Mouse (Mus musculus) frontal cortex, adult (tissue): ENCODE data around the gene Epha1.

Experiments
- ATAC-seq: cut with Nextera tagmentation; 2 replicates; pipeline ENCODE4 v1.9.2; 2017; ENCODE audit warnings: mild to moderate bottlenecking, moderate library complexity, mixed read lengths; ENCODE audit not compliant: low TSS enrichment

Epha1 gene

DNA sequence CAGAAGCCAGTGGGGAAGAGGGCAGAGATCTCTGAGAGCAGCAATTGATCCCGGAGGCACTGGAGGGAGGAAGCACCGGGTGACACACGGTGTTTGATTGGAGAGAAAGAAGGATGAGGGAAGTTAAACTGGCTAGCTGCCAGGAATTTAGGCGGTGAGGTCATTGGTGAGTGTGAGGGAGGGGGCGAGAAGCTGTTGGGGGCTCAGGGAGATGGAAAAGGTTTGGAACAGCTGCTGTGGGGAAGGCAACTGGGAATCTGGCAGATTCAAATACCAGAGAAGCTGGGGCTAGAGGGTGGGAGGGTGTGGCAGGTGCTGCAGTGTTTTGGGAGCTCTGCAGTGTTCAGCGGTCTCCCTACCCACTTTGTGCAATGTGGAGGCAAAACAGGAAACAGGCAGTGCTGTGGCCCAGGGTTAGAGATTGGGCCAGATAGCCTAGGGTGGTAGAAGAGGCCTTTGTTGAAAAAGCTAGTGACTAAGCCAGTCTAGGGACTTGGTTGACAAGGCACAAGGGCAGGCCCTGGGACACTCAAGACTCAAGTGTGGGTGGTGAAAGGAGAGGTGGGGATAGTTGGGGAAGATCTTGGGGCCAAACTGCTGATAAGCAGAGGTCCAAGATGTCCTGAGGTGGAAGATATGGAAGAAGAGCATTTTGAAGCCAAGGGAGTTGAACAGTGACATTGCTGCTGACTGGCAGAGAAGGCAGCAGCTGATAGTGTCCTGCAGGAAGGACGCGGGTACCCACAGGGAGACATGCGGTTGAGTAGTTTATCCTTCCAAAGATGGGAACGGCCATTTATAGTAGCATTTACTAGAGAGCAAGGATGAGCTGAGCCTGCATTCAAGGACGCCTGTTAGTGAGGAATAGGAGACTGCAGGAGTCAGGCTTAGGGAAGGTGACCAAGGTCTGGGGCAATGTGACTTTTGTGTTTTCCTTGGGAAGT is 18.7 kb downstream of the Epha1 start:
- ATAC-seq = peak; percentile 14

DNA sequence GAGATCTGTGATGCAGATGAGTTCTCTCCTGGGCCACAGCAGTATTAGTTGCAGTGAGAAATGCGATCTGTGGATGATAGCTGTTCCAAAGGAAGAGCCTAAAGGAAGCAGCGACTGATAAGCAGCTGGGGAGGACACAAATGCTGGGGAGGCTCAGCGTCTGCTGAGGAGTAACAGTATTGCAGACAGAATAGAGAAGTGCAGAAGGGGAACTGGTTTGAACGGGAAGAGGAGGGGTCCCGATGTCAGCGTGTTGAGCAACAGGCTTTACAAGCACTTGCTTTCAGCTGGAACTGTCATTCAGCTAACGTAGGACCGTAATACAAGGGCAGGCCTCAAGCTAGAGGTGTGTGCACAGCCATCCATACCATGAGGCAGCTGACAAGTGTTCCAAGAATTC is 19.9 kb downstream of the Epha1 start:
- no peak for ATAC-seq

DNA sequence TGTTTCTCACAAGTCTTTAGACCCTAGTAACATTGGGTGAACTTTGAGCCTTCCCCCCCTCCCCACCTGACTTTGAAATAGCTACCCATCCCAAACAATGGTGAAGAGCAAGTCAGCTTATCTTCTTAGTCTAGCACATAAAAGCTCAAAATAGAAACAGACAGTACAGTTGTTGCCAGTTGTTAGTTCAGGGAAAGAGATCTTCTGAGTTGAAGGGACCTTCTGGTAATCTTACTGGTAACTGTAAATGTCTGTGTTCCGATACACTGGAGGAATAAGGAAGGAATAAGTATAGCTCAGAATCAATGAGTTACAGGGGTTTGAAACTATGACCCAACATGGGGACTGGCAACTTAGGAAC is 20.6 kb downstream of the Epha1 start:
- no peak for ATAC-seq

DNA sequence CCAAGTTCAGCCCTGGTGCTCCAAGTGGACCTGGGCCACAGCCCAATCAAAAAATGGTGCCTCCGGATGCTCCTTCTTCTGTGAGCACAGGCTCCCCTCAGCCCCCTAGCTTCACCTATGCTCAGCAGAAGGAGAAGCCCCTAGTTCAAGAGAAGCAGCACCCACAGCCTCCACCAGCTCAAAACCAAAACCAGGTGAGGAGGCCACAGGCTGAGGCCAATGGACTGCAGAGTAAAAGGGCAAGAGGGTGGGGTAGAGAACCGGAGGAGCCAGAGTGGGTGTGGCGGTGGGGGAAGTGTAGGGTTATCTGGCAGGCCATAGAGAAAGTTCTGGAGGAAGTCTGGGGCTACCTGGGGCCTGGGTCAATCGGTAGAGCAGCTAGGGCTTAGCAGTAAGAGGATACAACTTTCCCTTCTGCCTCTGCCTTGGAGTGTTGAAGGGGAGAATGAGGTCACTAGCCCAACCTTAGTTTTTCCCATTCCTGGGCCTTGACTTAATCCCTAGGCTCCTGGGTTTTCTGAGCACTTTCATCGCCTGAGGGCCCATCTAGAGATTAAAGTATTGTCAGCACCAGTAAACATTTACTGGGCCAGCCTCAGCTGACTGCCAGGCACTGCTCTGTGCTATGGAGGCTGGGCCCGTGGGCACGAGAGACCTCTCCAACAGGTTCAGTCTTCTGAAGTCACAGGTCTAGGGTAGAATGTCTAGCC is 21.1 kb downstream of the Epha1 start:
- no peak for ATAC-seq

DNA sequence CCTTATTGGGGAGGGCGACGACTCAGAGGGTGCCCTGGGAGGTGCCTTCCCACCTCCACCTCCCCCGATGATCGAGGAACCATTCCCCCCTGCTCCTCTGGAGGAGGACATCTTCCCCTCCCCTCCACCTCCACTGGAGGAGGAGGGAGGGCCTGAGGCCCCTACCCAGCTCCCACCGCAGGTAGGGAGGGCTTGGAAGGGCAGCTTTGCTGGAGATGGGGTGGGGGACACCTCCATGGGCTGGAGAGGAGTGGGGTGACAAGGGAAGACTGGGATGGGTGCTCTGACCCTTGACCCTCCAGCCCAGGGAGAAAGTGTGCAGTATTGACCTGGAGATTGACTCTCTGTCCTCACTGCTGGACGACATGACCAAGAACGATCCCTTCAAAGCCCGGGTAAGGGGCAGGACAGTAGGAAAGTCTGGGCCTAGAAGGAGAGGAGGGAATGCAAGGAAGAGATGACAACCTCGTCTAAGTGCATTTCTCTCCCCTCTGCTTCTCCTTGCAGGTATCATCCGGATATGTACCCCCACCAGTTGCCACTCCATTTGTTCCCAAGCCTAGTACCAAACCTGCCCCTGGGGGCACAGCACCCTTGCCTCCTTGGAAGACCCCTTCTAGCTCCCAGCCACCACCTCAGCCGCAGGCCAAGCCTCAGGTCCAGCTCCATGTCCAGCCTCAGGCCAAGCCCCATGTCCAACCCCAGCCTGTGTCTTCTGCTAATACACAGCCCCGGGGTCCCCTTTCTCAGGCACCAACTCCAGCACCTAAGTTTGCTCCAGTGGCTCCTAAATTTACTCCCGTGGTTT is 21.9 kb downstream of the Epha1 start:
- no peak for ATAC-seq

DNA sequence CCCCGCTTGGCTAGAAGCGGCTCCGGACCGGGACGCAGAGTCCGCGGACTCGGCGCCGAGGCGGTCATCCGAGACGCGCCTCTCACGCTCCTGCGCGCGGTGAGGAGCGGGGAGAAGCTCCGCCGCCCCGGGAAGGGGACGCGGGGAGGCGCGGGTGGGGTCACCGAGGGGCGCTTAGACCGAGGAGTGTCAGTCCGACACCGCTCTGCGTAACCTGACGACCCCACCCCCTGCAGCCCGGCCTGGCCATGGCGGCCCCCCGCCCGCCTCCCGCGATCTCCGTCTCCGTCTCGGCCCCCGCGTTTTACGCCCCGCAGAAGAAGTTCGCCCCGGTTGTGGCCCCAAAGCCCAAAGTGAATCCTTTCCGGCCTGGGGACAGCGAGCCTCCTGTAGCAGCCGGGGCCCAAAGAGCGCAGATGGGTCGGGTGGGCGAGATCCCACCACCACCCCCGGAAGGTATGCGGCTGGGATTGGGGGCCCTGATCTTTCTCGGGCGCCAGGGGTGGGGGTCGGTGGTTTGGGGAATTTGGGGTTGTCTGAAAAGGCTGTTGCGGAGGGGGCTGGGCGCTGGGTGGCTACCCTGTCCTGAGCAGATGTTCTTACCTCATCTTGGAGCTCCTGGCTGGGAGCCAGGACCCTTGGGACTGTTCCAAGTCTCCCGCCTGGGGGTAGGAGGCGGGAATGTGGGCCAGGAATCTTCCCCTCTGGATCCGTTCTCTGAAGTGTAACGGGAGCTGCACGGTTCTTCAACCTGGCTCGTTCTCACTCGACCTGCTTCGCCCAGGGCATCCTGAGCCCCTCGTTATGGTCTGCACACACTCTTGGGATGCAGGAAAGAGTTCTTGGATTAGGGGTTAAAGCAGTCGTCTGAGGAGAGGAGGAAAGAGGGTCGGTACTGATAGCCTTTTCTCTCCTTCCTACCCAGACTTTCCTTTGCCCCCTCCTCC is 22.8 kb downstream of the Epha1 start:
- no peak for ATAC-seq

DNA sequence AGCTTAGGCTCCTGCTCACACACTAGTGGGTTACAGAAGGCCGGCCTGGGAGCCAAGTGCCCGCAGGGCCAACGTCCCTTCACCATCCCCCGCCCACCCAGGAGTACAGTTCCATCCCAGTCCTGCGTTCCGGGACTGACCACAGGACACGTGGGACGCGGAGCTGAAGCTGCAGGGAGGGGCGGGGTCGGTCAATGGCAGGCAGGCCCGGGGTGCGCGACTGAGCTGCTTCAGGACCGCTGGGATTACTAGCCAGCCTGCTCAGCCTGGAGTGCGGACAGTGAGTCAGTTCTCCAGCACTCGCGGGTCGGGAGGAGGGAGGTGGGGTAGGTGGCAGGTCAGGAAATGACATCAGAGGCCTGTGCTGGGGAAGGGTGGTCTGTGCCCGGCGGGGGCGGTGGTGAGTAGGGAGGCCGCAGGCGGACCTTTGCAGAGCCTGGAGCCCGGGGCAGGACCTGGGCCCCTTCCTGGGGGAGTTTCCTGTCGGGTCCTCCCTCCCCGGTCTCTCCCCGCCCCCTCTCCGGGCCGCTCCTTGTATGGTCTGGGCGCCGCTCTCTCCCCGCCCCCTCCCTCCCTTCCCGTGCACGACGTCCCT is 23.5 kb downstream of the Epha1 start, which contains the start of gene Zyx:
Gene Zyx, plus strand, starts transcription at position 205 of the 595 bp plus-strand sequence.
- ATAC-seq = peak; percentile 62

DNA sequence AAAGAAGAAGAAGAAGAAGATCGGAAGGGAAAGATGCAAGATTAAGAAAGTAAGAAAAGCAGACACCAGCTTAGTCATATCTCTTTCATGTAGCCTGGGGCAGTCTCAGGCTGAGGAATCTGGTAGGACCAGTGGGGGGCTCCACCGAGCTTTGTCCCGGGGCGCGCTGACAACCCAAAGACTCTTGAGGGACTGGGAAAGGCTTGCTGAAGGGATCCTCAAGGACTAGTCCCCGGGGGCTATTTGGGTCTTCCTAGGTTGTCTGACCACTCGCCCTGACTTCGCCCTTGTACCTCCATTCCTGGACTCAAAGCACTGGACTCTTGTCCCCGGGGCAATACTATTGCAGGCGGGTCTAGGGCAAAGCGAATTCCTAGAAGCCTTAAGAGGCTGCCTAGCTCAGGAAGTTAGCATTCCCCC is 24.1 kb downstream of the Epha1 start:
- ATAC-seq = peak; percentile 63

DNA sequence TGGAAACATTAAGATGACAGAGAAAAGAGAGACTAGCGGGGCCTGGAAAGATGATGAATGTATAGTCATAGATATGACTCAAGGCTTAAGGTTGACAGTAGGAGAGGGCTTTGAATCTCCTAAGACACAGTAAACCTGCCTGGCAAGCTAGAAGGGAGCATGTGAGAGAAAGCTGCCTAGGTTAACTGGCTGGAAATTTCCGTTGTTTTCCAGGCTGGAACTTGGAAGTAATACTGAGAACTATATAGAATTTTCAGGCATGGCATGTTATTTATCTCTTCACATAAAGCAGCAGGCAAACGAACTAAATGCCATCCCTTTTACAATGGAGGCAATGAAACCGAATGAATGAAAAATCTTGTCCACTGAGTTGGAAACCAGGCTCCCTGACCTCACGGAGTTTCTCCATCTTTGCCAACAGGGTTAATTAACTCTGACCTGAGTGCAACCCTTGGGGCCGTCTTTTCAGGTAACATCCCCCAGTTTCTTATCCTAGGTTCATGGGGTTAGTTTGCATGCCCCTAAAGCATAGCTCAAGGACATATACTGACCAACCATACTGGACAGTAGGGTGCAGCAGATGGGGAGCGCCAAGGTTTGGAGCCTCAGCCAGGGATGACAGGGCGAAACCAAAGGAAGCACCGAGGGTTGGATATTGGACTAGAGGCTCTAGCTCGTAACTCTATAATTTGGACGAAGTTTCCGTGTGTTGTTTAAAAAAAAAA is 24.6 kb downstream of the Epha1 start:
- no peak for ATAC-seq

DNA sequence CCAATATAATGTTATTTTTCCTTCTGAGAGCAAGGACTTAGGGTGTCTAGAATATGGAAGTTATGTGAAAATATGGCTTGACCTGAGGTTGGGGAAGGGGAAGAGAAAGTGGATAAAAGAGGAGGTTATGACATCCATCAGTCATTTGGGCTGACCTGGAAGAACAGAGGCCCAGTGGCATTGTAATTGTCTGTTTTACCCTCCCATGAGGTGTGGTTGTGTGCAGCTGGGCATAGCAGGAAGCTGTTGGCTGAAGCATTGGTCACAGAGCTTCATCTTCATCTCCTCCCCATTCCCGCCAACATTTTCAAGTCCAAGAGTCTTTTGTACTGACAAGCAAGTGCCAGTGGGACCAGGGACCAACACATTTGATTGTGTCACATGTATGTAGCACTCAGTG is 28.8 kb downstream of the Epha1 start:
- no peak for ATAC-seq

DNA sequence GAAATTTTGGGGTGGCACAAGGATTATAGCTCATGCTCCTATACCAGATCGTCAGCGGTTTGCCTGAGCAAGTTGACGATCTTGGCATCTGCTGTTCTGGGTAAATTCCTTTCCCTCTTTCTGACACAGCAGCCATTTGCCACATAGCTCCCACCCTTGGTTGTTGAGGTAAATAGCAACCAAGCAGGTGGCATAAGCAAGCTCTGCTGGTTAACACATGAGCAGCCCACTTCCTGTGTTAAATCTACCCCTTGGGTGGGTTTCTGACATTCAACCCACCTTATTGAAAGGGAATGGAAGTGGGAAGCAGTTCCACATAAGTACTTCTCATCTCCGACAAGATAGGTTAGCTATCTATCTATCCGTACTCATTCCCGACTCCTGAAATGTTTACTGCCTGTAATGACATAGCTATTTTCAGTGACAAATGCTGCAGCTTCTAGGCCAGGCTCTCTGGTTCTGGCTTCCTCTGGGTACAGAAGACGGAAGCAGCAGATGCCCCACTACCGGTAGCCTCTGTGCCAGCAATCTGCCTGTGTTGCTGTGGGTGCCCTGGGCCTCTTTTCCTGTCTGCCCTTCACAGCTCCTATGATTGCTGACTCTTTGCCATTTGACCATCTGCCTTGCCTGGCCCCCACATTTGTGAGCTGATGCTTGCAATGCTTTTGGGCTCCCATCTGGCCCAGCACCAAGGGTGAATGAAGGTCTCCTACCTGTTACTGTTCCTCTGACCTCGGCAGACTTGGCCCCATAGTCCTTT is 29.5 kb downstream of the Epha1 start:
- peak; percentile 47; the same call in 1 of the 2 replicates for ATAC-seq

DNA sequence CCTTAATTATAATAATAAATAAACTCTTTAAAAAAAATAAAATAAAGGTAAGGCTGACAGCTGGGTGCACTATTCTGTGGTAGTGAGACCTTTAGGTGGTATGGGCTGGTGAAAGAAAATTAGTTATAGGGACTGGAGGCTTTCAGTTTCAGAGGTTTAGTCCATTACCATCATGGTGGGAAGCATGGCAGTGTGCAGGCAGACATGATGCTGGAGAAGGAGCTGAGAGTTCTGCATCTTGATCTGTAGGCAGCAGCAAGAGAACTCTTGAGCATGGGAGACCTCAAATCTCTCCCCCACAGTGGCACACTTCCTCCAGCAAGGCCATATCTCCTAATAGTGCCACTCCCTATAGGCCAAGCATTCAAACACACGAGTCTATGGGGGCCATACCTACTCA is 30.9 kb downstream of the Epha1 start:
- no peak for ATAC-seq

DNA sequence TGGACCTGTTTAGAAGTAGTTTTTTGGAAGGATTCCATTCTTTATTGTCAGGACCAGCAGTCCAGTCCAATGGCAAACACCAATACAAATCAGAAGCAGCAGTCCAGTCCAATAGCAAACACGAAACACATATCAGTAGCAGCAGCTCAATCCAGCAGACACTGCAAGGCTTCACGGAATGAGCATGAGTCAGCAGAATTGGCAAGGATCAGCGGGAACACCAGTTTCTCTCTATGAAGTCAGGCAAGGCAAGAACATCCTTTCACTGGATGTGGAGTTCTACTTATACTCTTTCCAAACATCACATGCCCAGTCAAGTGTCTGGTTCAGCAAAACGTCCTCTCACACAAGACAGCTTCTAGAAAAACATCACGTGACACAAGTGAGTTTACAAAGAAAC is 33.1 kb downstream of the Epha1 start:
- peak; percentile 85 for ATAC-seq

DNA sequence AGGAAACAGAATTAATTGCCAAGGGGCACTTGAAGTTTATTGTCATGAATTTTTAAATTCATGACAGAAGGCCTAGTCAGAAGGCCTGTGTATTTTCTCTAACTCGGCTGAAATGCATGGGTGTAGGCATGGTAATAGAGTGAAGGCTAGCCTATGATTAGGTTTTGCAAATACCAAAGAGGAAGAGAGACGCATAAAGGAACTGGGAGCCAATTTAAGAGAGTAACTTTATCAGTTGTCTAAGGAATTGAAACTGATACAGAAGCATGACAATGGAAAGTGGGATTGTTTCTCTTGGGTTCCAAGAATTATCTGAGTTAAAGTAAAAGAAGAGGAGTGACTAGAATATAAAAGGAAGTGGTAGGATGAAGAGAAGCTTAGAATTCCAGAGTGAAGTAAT is 33.9 kb downstream of the Epha1 start:
- ATAC-seq = no peak

DNA sequence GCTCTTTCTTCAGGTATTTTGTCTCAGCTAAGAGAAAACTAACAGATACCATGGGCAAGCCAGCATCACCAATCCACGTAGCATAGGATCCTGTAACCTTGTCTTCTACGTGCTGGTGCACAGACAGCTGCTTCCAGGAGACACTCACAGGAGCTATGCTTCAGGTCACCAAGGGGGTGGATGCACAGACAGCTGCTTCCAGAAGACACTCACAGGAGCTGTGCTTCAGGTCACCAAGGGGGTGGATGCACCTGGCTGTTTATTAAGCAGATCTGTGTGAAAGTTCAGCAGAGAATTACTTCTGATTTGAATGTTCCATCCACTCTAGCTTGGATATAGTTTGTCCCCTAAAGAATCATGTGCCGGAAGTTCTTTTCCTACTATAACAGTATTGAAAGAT is 42.1 kb downstream of the Epha1 start:
- no peak for ATAC-seq

DNA sequence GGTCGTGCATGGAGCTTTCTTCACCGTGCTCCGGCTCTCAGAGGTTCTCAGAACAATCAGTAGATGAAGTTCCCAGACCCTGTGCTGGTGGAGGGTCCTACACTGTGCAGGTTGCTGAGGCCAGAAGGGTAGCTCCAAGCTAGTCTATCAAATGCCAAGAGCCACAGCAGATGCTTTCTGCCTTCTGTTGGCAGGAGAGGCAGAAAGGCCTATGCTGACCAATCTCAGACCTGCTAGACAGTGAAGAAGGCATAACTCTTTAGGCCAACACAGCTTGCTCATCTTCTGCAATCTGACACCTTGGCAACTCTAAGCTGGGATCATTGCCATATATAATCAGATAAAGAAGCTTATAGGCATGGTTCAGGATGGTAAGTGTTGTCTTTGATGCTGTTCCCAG is 42.9 kb downstream of the Epha1 start:
- ATAC-seq = no peak

DNA sequence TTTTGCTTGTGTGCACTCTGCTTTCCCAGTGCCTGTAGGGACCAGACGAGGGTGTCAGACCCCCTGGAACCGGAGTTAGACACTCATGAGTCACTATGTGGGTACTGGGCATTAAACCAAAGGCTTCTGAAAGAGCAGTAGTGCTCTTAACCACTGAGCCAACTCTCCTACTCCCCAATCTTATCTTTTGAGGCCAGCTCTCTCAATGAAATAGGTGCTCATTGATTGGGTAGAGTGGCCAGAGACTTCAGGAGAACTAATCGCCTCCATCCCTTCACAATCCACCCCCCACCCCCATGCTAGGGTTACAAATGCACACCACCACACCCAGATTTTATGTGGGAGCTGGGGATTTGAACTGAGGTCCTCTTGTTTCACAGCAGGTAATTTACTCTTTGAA is 44.3 kb downstream of the Epha1 start:
- ATAC-seq = no peak

DNA sequence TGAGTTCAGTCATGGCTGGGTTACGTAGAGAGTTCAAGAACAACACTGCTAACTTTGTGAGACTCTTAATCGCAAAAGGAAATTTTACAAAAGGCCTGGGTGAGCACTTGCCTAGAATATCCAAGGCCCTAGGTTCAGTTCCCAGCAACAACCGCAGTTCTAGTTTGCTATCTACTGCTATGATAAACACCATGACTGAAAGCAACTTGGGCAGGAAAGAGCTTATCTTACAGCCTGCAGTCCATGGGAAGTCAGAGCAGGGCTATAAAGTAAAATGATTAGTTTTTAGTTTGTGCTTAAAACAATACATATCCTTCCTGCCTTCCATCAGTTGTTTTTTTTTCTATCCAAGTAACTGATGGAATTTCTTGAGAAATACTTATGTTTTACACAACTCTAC is 46.6 kb downstream of the Epha1 start:
- no peak for ATAC-seq

DNA sequence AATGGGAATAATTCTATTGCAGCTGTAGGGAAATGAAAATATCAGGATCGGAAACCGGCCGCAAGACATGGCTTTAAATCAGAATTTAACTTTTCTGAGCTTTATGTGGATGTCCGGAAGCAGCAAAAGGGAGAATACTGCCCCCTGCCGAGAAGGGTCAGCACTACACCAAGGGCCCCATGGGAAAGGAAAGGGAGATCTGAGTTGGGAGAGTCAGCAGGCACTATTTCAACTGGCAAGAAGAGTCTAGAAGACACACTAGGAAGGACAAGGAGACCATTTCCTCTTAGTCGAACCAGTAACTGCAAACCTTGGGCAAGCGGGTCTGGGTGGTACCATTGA is 47.8 kb downstream of the Epha1 start:
- peak; percentile 56 for ATAC-seq
